Mouse (Mus musculus) stomach, postnatal 0 days (tissue): ENCODE measurements around the gene Plxna2.

Experiments
- CTCF ChIP-seq: IDR thresholded peaks from 2 replicates; pipeline ENCODE4 v1.5.1; 2016; ENCODE audit warnings: antibody characterized with exemption, low read depth, mild to moderate bottlenecking, moderate library complexity
- EP300 ChIP-seq: optimal IDR thresholded peaks from 2 replicates; pipeline ENCODE3; 2016; ENCODE audit warnings: antibody characterized with exemption

GRCm38 (mm10) chr1:194712373-194712772 lies 94.4 kb downstream of the Plxna2 start:
- TF ChIP-seq CTCF = no peak
- TF ChIP-seq EP300 = no peak
